Comparison of ENCODE assay signal across 28 mouse cellular contexts in the genomic region with DNA sequence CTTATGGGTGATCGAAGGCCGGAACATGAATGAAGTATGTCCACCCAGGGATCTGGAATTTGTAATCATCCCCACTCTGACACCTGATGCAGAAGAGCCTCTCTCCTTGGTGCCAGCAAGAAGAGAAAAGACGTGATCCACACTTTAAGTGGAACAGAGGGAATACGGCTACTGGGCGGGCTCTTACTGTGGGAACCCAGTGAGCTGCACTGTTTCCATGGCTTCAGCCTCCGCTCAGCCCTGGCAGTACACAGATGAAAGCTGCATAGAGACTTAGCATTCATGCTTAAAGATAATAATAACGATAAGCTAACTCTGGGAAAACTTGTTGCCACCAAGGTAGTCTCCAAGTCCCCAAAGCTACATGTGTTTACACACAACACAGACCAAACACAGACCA.
A peak's percentile ranks its signal among the peaks of the same experiment; 100 is the strongest.
DNase-seq lines count a peak whose midpoint lies in the region; ATAC-seq and TF ChIP-seq lines count a peak whose summit lies in the region.
"Had no signal": no experiment of that assay in that cellular context is flagged by ENCODE, and none has a peak within 500 bp of the region (broad histone marks: within the 10 kb centered on the region; RNA-seq: fewer than 3 reads in every experiment).

No protein-coding gene starts in this region.

- H3K27ac ChIP-seq in forebrain, postnatal 0 days (ENCODE audit: low read depth, low read length): no peak overlapping the region
- no peak overlapping the region for H3K27ac ChIP-seq in forebrain, embryonic 15.5 days (replicated peaks)
- no peak overlapping the region for H3K27ac ChIP-seq in midbrain, postnatal 0 days (ENCODE audit: low read depth, low read length)
- no peak overlapping the region for H3K27ac ChIP-seq in midbrain, embryonic 15.5 days
- H3K27ac ChIP-seq: hindbrain, embryonic 10.5 days; hindbrain, embryonic 15.5 days; intestine, embryonic 15.5 days; limb, embryonic 12.5 days; liver, embryonic 15.5 days; neural tube, embryonic 15.5 days; stomach, embryonic 15.5 days had no signal

- no peak overlapping the region for H3K9ac ChIP-seq in forebrain, postnatal 0 days
- no peak overlapping the region for H3K9ac ChIP-seq in forebrain, embryonic 15.5 days (replicated peaks)
- no peak overlapping the region for H3K9ac ChIP-seq in midbrain, postnatal 0 days (replicated peaks; ENCODE audit: low read length, poor library complexity, severe bottlenecking)
- H3K9ac ChIP-seq in midbrain, embryonic 15.5 days: no peak overlapping the region
- H3K9ac ChIP-seq: hindbrain, embryonic 15.5 days; intestine, embryonic 15.5 days; limb, embryonic 12.5 days; liver, embryonic 15.5 days; lung, embryonic 14.5 days; neural tube, embryonic 15.5 days; stomach, embryonic 15.5 days had no signal

- no peak for DNase-seq in forebrain, postnatal 0 days
- peak; percentile 29 for DNase-seq in layer of hippocampus, adult 9-11 months
- no peak for DNase-seq in layer of hippocampus, adult 9-10 months (ENCODE audit: low spot score)
- no peak for DNase-seq in midbrain, postnatal 0 days (ENCODE audit: low spot score)
- DNase-seq in brain, adult 2 months (ENCODE audit: low read depth, low spot score): peak; percentile 71
- DNase-seq: adrenal gland, adult 8-10 months; cerebellum, adult 8-10 months; cerebellum, postnatal 36 days; gastrocnemius, postnatal 14 days; heart, postnatal 14 days; kidney, adult 2 months; kidney, postnatal 10 days; lung, embryonic 14.5 days; lung, postnatal 14 days; retina, postnatal 1 day; thymus, adult 18-20 months; thymus, postnatal 25 days had no signal

- H3K4me2 ChIP-seq in forebrain, postnatal 0 days (ENCODE audit: low read depth): no peak overlapping the region
- no peak overlapping the region for H3K4me2 ChIP-seq in forebrain, embryonic 15.5 days (replicated peaks)
- H3K4me2 ChIP-seq in midbrain, postnatal 0 days (ENCODE audit: low read depth, low read length, poor library complexity, severe bottlenecking): no peak overlapping the region
- H3K4me2 ChIP-seq in midbrain, embryonic 15.5 days: no peak overlapping the region
- H3K4me2 ChIP-seq: hindbrain, embryonic 15.5 days; intestine, embryonic 15.5 days; limb, embryonic 12.5 days; liver, embryonic 15.5 days; lung, embryonic 14.5 days; neural tube, embryonic 15.5 days; stomach, embryonic 15.5 days had no signal

- no peaks in the 10 kb centered on the region for H3K36me3 ChIP-seq in forebrain, postnatal 0 days (ENCODE audit: insufficient read depth)
- H3K36me3 ChIP-seq in forebrain, embryonic 15.5 days: no peaks in the 10 kb centered on the region
- peaks cover 4% of the 10 kb centered on the region; the same call in 1 of the 2 replicates for H3K36me3 ChIP-seq in midbrain, postnatal 0 days (ENCODE audit: insufficient read depth, low read length)
- H3K36me3 ChIP-seq in midbrain, embryonic 15.5 days (replicated peaks): no peaks in the 10 kb centered on the region
- H3K36me3 ChIP-seq: G1E; hindbrain, embryonic 10.5 days; hindbrain, embryonic 15.5 days; intestine, embryonic 15.5 days; limb, embryonic 12.5 days; liver, embryonic 15.5 days; stomach, embryonic 15.5 days had no signal

- ATAC-seq in forebrain, postnatal 0 days: peak; percentile 58; the same call in 1 of the 2 replicates
- no peak for ATAC-seq in forebrain, embryonic 15.5 days (replicated peaks)
- peak; percentile 62; the same call in 1 of the 2 replicates for ATAC-seq in midbrain, postnatal 0 days (ENCODE audit: low FRiP score)
- no peak for ATAC-seq in midbrain, embryonic 15.5 days (replicated peaks)
- ATAC-seq: forebrain, embryonic 16.5 days; intestine, embryonic 15.5 days had no signal

- no peaks in the 10 kb centered on the region for H3K27me3 ChIP-seq in forebrain, postnatal 0 days (ENCODE audit: insufficient read depth, low read length)
- no peaks in the 10 kb centered on the region for H3K27me3 ChIP-seq in forebrain, embryonic 15.5 days
- no peaks in the 10 kb centered on the region for H3K27me3 ChIP-seq in midbrain, postnatal 0 days (ENCODE audit: insufficient read depth, low read length)
- no peaks in the 10 kb centered on the region for H3K27me3 ChIP-seq in midbrain, embryonic 15.5 days (replicated peaks)
- H3K27me3 ChIP-seq: hindbrain, embryonic 15.5 days; intestine, embryonic 15.5 days; neural tube, embryonic 15.5 days; stomach, embryonic 15.5 days had no signal

- no peaks in the 10 kb centered on the region for H3K4me1 ChIP-seq in forebrain, postnatal 0 days (ENCODE audit: insufficient read depth)
- H3K4me1 ChIP-seq in forebrain, embryonic 15.5 days: 0 out of 2 replicates have a peak, but pooled peaks cover 2% of the 10 kb centered on the region
- H3K4me1 ChIP-seq in midbrain, postnatal 0 days (ENCODE audit: insufficient read depth, low read length): no peaks in the 10 kb centered on the region
- H3K4me1 ChIP-seq in midbrain, embryonic 15.5 days: no peaks in the 10 kb centered on the region
- H3K4me1 ChIP-seq: liver, embryonic 15.5 days had no signal

- WGBS in forebrain, postnatal 0 days: 69% methylated on average over 7 of the region's 7 CpGs
- WGBS in forebrain, embryonic 15.5 days: 74% methylated on average over 7 of the region's 7 CpGs
- 59% methylated on average over 7 of the region's 7 CpGs for WGBS in midbrain, postnatal 0 days
- WGBS in midbrain, embryonic 15.5 days: 75% methylated on average over 7 of the region's 7 CpGs

- TF ChIP-seq CTCF in forebrain, postnatal 0 days (IDR thresholded peaks at IDR 0.05; ENCODE audit: low read depth): no peak
- no peak for TF ChIP-seq CTCF in midbrain, postnatal 0 days (IDR thresholded peaks at IDR 0.05)

- H3K4me3 ChIP-seq in forebrain, postnatal 0 days (ENCODE audit: low read depth, low read length): no peak overlapping the region
- H3K4me3 ChIP-seq in forebrain, embryonic 15.5 days: no peak overlapping the region
- no peak overlapping the region for H3K4me3 ChIP-seq in midbrain, postnatal 0 days (ENCODE audit: low read depth, low read length)
- no peak overlapping the region for H3K4me3 ChIP-seq in midbrain, embryonic 15.5 days
- H3K4me3 ChIP-seq: hindbrain, embryonic 10.5 days; hindbrain, embryonic 15.5 days; intestine, embryonic 15.5 days; limb, embryonic 12.5 days; liver, embryonic 15.5 days; neural tube, embryonic 15.5 days; stomach, embryonic 15.5 days had no signal

- H3K9me3 ChIP-seq in forebrain, postnatal 0 days (ENCODE audit: low read length): no peaks in the 10 kb centered on the region
- H3K9me3 ChIP-seq in forebrain, embryonic 15.5 days: no peaks in the 10 kb centered on the region
- H3K9me3 ChIP-seq in midbrain, postnatal 0 days (ENCODE audit: low read length): no peaks in the 10 kb centered on the region
- no peaks in the 10 kb centered on the region for H3K9me3 ChIP-seq in midbrain, embryonic 15.5 days
- H3K9me3 ChIP-seq: G1E; hindbrain, embryonic 10.5 days; hindbrain, embryonic 15.5 days; intestine, embryonic 15.5 days; limb, embryonic 12.5 days; liver, embryonic 15.5 days; neural tube, embryonic 15.5 days; stomach, embryonic 15.5 days had no signal

Comparison
In these comparisons a context has a peak if more than half of its experiments do, and no peak if none do; other contexts are left out.
1. ATAC-seq: peak in forebrain, postnatal 0 days (single experiment) and midbrain, postnatal 0 days (single experiment); none in forebrain, embryonic 15.5 days (single experiment) and midbrain, embryonic 15.5 days (single experiment).
2. DNase-seq: peak in layer of hippocampus, adult 9-11 months (single experiment) and brain, adult 2 months (single experiment); none in forebrain, postnatal 0 days (single experiment), layer of hippocampus, adult 9-10 months (single experiment) and midbrain, postnatal 0 days (single experiment).